Mouse (Mus musculus) cerebellum, postnatal 10 days (tissue): ENCODE results near the gene Lats2.
"Not testable (repeated sequence)": the region's sequence is repeated elsewhere in the genome, so short reads cannot be mapped to it uniquely, and the experiment has no call there.

Source experiments
- DNase-seq, 2 experiments: peaks; one replicate each; pipeline ENCODE4 v3.0.0; 2021; ENCODE audit warnings: mixed read lengths in 2 of 2

Lats2 gene

GRCm38 (mm10) chr14:57694246-57694645 is 63.9 kb downstream of the Lats2 start:
- no peak for DNase-seq

- no peak for DNase-seq
Measured at GRCm38 (mm10) chr14:57692517-57693130, 65.6 kb downstream of the Lats2 start.

GRCm38 (mm10) chr14:57691316-57691715 is 66.9 kb downstream of the Lats2 start:
- no peak for DNase-seq

GRCm38 (mm10) chr14:57690681-57691080 is 67.5 kb downstream of the Lats2 start:
- DNase-seq, result no peak

- not testable (repeated sequence) for DNase-seq
Measured at GRCm38 (mm10) chr14:57688066-57688465, 70.1 kb downstream of the Lats2 start.

- DNase-seq, result no peak
Measured at GRCm38 (mm10) chr14:57687441-57687840, 70.7 kb downstream of the Lats2 start.

GRCm38 (mm10) chr14:57686647-57687046 is 71.5 kb downstream of the Lats2 start:
- no peak for DNase-seq

- peak; percentile 84 to 87 for DNase-seq
Measured at GRCm38 (mm10) chr14:57684579-57684978, 73.6 kb downstream of the Lats2 start.

GRCm38 (mm10) chr14:57682751-57683150 is 75.4 kb downstream of the Lats2 start:
- no peak for DNase-seq

GRCm38 (mm10) chr14:57679958-57680535 is 78.1 kb downstream of the Lats2 start:
- DNase-seq, result peak; percentile 90 to 93

GRCm38 (mm10) chr14:57679523-57679922 is 78.7 kb downstream of the Lats2 start:
- no peak for DNase-seq

GRCm38 (mm10) chr14:57675481-57675880 is 82.7 kb downstream of the Lats2 start:
- DNase-seq, result no peak

- no peak for DNase-seq
Measured at GRCm38 (mm10) chr14:57665628-57665950, 92.6 kb downstream of the Lats2 start.

- peak; percentile 92 to 93 for DNase-seq
Measured at GRCm38 (mm10) chr14:57664822-57665627, 93.2 kb downstream of the Lats2 start, which contains the start of gene Xpo4. Gene Xpo4, minus strand, starts transcription at chr14:57665430.

GRCm38 (mm10) chr14:57664311-57664821 is 93.8 kb downstream of the Lats2 start:
- DNase-seq, result no peak

GRCm38 (mm10) chr14:57663630-57664029 is 94.6 kb downstream of the Lats2 start:
- no peak for DNase-seq

GRCm38 (mm10) chr14:57658301-57658700 is 99.9 kb downstream of the Lats2 start:
- DNase-seq, result no peak

GRCm38 (mm10) chr14:57657500-57657899 is 100.7 kb downstream of the Lats2 start:
- DNase-seq, result no peak

GRCm38 (mm10) chr14:57656519-57656918 is 101.7 kb downstream of the Lats2 start:
- DNase-seq, result not testable (repeated sequence)

- DNase-seq, result no peak
Measured at GRCm38 (mm10) chr14:57649501-57649900, 108.7 kb downstream of the Lats2 start.

GRCm38 (mm10) chr14:57646155-57646554 is 112.0 kb downstream of the Lats2 start:
- no peak for DNase-seq
